Mouse (Mus musculus) urinary bladder, postnatal 4 days (tissue): ENCODE measurements around the gene Crebl2.
A peak's percentile ranks its signal among the peaks of the same experiment; 100 is the strongest.

Experiments used
- DNase-seq, 2 experiments: peaks; one replicate each; pipeline ENCODE4 v3.0.0; 2021 to 2022; ENCODE audit warnings: low spot score in 2 of 2

Crebl2 gene

GRCm38 (mm10) chr6:134872236-134872635 is 42.3 kb downstream of the Crebl2 start:
- DNase-seq = no peak

- DNase-seq = no peak
Observed at GRCm38 (mm10) chr6:134873018-134873417, 43.1 kb downstream of the Crebl2 start.

- no peak for DNase-seq
Observed at GRCm38 (mm10) chr6:134876795-134877194, 46.8 kb downstream of the Crebl2 start.

GRCm38 (mm10) chr6:134877276-134877675 is 47.3 kb downstream of the Crebl2 start:
- DNase-seq = no peak

GRCm38 (mm10) chr6:134877892-134878291 is 47.9 kb downstream of the Crebl2 start:
- no peak for DNase-seq

- DNase-seq = no peak
Observed at GRCm38 (mm10) chr6:134879556-134879955, 49.6 kb downstream of the Crebl2 start.

GRCm38 (mm10) chr6:134880046-134880445 is 50.1 kb downstream of the Crebl2 start:
- DNase-seq = no peak

GRCm38 (mm10) chr6:134883661-134884060 is 53.7 kb downstream of the Crebl2 start:
- DNase-seq = no peak

GRCm38 (mm10) chr6:134885515-134885914 is 55.6 kb downstream of the Crebl2 start:
- no peak for DNase-seq

GRCm38 (mm10) chr6:134886475-134886874 is 56.5 kb downstream of the Crebl2 start:
- DNase-seq = no peak

- no peak for DNase-seq
Observed at GRCm38 (mm10) chr6:134887008-134887407, 57.1 kb downstream of the Crebl2 start.

GRCm38 (mm10) chr6:134887711-134888449 is 57.9 kb downstream of the Crebl2 start:
- no peak for DNase-seq

GRCm38 (mm10) chr6:134888563-134889017 is 58.6 kb downstream of the Crebl2 start:
- no peak for DNase-seq

- DNase-seq = no peak
Observed at GRCm38 (mm10) chr6:134889763-134890162, 59.8 kb downstream of the Crebl2 start.

- no peak for DNase-seq
Observed at GRCm38 (mm10) chr6:134890436-134890835, 60.5 kb downstream of the Crebl2 start.

GRCm38 (mm10) chr6:134896570-134897436 is 66.8 kb downstream of the Crebl2 start:
- DNase-seq = no peak

GRCm38 (mm10) chr6:134897443-134898094 is 67.6 kb downstream of the Crebl2 start:
- DNase-seq = peak; percentile 95 to 96

- DNase-seq = peak; percentile 88 to 91
Observed at GRCm38 (mm10) chr6:134898095-134898965, 68.4 kb downstream of the Crebl2 start, which contains the start of gene Gpr19. Gene Gpr19, minus strand, starts transcription at chr6:134898578.

- no peak for DNase-seq
Observed at GRCm38 (mm10) chr6:134903368-134903767, 73.4 kb downstream of the Crebl2 start.

- no peak for DNase-seq
Observed at GRCm38 (mm10) chr6:134903891-134904884, 74.2 kb downstream of the Crebl2 start.
